Mouse (Mus musculus) midbrain, embryonic 15.5 days (tissue): ENCODE measurements around the gene Kcnk15. TPM values are rescaled to one million over a fixed set of nuclear protein-coding genes. Genes with fewer than 3 reads are reported as not detected.
A peak's percentile ranks its signal among the peaks of the same experiment; 100 is the strongest.

ENCODE experiments used
- ATAC-seq: fragments of 200-750 bp; cut with Nextera tagmentation; replicated peaks from 2 replicates; pipeline ENCODE4 v1.8.0; 2017; ENCODE audit warnings: moderate TSS enrichment
- H3K27ac ChIP-seq: fragments of 300-500 bp; sonication (generic); 2 replicates; pipeline ENCODE4 v1.5.1; 2015; ENCODE audit warnings: mild to moderate bottlenecking, inconsistent platforms
- H3K27me3 ChIP-seq: fragments of 300-500 bp; sonication (generic); replicated peaks from 2 replicates; pipeline ENCODE4 v1.6.1; 2015; ENCODE audit warnings: inconsistent platforms
- H3K36me3 ChIP-seq: fragments of 300-500 bp; sonication (generic); replicated peaks from 2 replicates; pipeline ENCODE4 v1.6.1; 2015; ENCODE audit warnings: inconsistent platforms
- H3K4me1 ChIP-seq: fragments of 300-500 bp; sonication (generic); 2 replicates; pipeline ENCODE4 v1.6.1; 2015; ENCODE audit warnings: inconsistent platforms
- H3K4me2 ChIP-seq: fragments of 300-500 bp; sonication (generic); 2 replicates; pipeline ENCODE4 v1.6.1; 2015; ENCODE audit warnings: inconsistent platforms, mild to moderate bottlenecking, moderate library complexity
- H3K4me3 ChIP-seq: fragments of 300-500 bp; sonication (generic); 2 replicates; pipeline ENCODE4 v1.5.1; 2015; ENCODE audit warnings: mild to moderate bottlenecking, inconsistent platforms
- H3K9ac ChIP-seq: fragments of 300-500 bp; sonication (generic); 2 replicates; pipeline ENCODE4 v1.6.1; 2015; ENCODE audit warnings: mild to moderate bottlenecking, inconsistent platforms
- H3K9me3 ChIP-seq: fragments of 300-500 bp; sonication (generic); 2 replicates; pipeline ENCODE4 v1.6.1; 2016; ENCODE audit warnings: inconsistent platforms
- WGBS: fragments of 180-500 bp; shearing (Covaris S2); methylation state at CpG from one replicate; pipeline ENCODE4 v1.1.7; 2015; ENCODE audit warnings: mixed read lengths; 5-methylcytosine and 5-hydroxymethylcytosine counted together
- polyA plus RNA-seq: library from polyadenylated mRNA; unstranded; fragments of >200 nt; fragmentation: Nextera tagmentation; extraction: Ambion mirVana; gene quantifications from 2 replicates; pipeline ENCODE4 v1.2.1, GENCODE M21; 2015

Gene Kcnk15
- polyA plus RNA-seq, 1 experiment from 2014 or later: 0.22 TPM

DNA sequence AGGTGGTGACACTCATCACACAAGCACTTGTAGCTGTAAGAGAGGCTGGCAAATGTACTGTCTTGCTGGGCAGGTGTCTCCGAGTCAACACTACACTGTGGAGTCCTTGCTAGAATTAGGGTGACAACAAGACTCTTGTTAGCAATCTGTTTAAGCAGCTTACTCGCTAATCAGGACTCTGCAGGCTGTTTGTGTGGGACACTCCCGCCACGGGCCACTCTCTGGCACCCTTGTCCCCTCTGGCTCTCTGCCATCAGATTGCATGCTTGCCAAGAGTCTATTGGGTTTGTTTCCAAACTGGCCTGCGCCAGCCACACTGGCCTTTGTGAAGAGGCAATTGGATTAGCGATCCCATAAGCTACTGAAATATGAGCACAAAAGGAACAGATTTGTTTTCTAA is 13.9 kb upstream of the Kcnk15 start:
- no peak overlapping the region for H3K4me3 ChIP-seq
- no peak overlapping the region for H3K27ac ChIP-seq
- H3K9ac ChIP-seq: no peak overlapping the region
- ATAC-seq: peak; percentile 73
- no peaks in the 10 kb centered on the region for H3K36me3 ChIP-seq
- no peak overlapping the region for H3K4me2 ChIP-seq
- 23% methylated on average over 6 of the region's 6 CpGs for WGBS
- no peaks in the 10 kb centered on the region for H3K4me1 ChIP-seq
- H3K9me3 ChIP-seq: no peaks in the 10 kb centered on the region
- no peaks in the 10 kb centered on the region; the same call in 1 of the 2 replicates for H3K27me3 ChIP-seq

DNA sequence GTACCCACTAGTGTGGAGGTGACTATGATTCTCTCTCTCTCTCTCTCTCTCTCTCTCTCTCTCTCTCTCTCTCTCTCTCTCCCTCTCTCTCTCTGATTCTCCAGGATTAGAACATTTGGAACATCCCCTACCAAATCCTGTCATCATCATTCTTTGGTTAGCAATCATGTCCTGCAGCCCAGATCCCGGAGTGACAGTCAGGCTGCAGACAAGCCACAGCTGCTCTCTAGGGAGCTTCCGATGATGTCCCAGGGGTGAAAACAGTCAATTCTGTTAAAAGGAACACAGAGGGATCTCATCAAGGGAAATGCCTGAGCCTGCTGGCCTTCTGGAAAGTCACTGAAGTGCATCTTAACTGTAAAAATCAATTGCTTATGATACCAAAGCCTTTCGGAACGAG is 11.4 kb upstream of the Kcnk15 start:
- Histone ChIP-seq H3K27me3 (no peaks in the 10 kb centered on the region; the same call in 1 of the 2 replicates), H3K4me3 (no peak overlapping the region), H3K36me3 (no peaks in the 10 kb centered on the region), H3K9me3 (no peaks in the 10 kb centered on the region), H3K4me1 (no peaks in the 10 kb centered on the region), H3K4me2 (no peak overlapping the region), H3K9ac (no peak overlapping the region), H3K27ac (no peak overlapping the region)
- no peak for ATAC-seq
- WGBS: 67% methylated on average over 4 of the region's 4 CpGs

DNA sequence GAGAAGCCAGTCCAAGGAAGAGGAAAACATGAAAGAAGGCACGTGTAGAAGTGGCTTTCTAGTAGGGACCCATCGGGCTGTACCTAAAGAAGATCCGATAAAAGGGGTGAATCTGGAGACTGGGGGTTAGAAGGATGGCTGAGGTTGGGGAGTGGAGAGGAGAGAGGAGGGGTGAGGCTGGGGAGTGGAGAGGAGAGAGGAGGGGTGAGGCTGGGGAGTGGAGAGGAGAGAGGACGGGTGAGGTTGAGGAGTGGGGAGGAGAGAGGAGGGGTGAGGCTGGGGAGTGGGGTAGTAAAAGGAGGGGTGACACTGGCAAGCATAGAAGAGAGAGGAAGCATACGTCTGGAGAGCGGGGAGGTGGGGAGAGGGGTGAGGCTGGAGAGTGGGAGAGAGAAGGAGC is 3.8 kb downstream of the Kcnk15 start:
- Histone ChIP-seq H3K4me2 (no peak overlapping the region), H3K27me3 (peaks cover 59% of the 10 kb centered on the region), H3K36me3 (no peaks in the 10 kb centered on the region), H3K9me3 (no peaks in the 10 kb centered on the region), H3K4me3 (no peak overlapping the region), H3K9ac (no peak overlapping the region), H3K27ac (no peak overlapping the region), H3K4me1 (peaks cover 13% of the 10 kb centered on the region; the same call in 1 of the 2 replicates)
- ATAC-seq: no peak
- WGBS: 71% methylated on average over 6 of the region's 6 CpGs

DNA sequence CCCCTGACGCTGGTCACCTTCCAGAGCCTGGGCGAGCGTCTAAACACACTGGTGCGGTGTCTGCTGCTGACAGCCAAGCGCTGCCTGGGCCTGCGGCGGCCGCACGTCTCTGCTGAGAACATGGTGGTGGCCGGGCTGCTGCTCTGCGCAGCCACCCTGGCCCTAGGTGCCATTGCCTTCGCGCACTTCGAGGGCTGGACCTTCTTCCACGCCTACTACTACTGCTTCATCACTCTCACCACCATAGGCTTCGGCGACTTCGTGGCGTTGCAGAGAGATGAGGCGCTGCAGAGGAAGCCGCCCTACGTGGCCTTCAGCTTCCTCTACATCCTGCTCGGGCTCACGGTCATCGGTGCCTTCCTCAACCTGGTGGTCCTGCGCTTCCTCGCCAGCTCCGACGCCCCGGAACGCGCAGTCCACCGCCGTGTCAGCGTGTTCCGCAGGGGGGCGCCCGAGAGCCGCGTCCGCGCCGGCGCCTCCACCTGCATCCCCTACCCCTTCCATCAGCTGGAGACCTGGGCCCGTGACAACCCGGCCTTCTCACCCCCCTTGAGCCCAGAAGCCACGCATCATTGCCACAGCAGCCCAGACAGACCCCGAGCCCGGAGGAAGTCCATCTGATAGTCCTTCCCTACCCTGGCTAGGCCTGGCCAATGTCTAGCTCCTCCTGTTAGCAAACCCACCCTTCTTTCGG is 5.0 kb downstream of the Kcnk15 start:
- H3K4me2 ChIP-seq: peak overlapping the region; percentile 42
- H3K36me3 ChIP-seq: no peaks in the 10 kb centered on the region
- peak; percentile 81 for ATAC-seq
- peaks cover 13% of the 10 kb centered on the region; the same call in 1 of the 2 replicates for H3K4me1 ChIP-seq
- H3K27me3 ChIP-seq: peaks cover 50% of the 10 kb centered on the region
- WGBS: 16% methylated on average over 50 of the region's 50 CpGs
- H3K9me3 ChIP-seq: no peaks in the 10 kb centered on the region
- no peak overlapping the region for H3K9ac ChIP-seq
- peak overlapping the region; percentile 19 for H3K4me3 ChIP-seq
- no peak overlapping the region for H3K27ac ChIP-seq

DNA sequence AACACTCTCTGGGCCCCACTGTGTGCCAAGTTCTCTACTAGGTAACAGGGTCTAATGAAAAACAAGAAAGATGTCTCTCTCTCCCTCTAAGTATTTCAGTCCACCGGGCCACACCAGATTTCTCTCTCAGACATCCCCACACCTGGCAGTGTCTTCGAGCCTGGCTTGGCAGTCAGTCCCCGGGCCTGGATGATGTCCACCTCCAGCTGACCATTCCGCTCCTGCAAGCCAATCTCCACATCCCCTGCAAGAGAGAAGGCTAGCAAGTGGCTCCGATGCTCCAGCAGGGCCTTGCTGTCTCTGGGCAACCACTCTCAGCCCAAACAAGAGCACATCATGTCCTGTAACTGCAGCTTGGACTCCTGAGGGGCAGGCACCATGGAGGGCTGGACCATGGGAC is 11.9 kb downstream of the Kcnk15 start:
- 91% methylated on average over 5 of the region's 5 CpGs for WGBS
- H3K4me1 ChIP-seq: no peaks in the 10 kb centered on the region
- no peaks in the 10 kb centered on the region for H3K27me3 ChIP-seq
- H3K9me3 ChIP-seq: no peaks in the 10 kb centered on the region
- no peak overlapping the region for H3K27ac ChIP-seq
- H3K36me3 ChIP-seq: no peaks in the 10 kb centered on the region
- H3K9ac ChIP-seq: no peak overlapping the region
- no peak overlapping the region for H3K4me3 ChIP-seq
- ATAC-seq: no peak
- H3K4me2 ChIP-seq: no peak overlapping the region

DNA sequence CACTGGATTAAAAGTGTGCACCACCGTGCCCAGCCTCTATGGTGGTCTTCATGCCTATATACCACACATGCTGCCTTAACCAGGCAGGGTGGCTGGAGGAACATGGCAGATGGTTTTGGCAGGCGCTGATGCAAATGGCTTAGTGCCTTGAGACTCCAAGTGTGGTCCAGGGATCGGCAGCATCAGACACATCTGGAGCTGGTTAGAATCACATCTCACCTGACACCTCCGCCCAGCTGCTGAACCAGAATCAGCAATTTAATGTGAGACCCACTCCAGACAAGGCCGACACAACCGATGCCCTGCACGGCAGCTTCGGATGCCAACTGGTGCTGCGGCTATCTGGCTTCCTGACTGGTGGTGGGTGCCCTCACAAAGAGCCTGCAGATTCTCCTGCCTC is 12.6 kb downstream of the Kcnk15 start:
- H3K4me1 ChIP-seq: no peaks in the 10 kb centered on the region
- no peak for ATAC-seq
- WGBS: 92% methylated on average over 9 of the region's 9 CpGs
- H3K36me3 ChIP-seq: no peaks in the 10 kb centered on the region
- no peak overlapping the region for H3K9ac ChIP-seq
- no peak overlapping the region for H3K27ac ChIP-seq
- H3K9me3 ChIP-seq: no peaks in the 10 kb centered on the region
- no peak overlapping the region for H3K4me3 ChIP-seq
- H3K4me2 ChIP-seq: no peak overlapping the region
- H3K27me3 ChIP-seq: no peaks in the 10 kb centered on the region

DNA sequence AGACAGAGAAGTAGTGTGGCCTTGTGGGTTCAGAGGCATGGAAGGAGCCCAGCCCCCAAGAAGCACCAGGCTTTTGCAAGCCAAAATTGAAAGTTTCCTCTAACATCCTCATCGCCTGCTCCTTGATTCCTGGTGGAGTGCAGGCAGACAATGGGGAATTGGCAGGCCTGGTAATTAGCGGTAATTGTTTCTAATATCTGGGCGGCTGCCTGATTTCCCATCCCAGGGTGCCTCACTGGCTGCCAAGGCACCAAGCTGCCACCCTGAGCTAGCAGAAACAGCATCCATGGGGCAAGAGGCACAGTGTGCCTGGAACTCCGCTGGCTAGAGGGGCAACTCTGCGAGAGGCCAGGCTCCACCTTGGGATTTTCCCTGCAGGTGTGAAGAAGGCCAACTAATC is 16.3 kb downstream of the Kcnk15 start:
- Histone ChIP-seq H3K4me3 (no peak overlapping the region), H3K4me1 (peaks cover 6% of the 10 kb centered on the region), H3K27ac (no peak overlapping the region), H3K9ac (no peak overlapping the region), H3K27me3 (no peaks in the 10 kb centered on the region), H3K9me3 (no peaks in the 10 kb centered on the region), H3K36me3 (no peaks in the 10 kb centered on the region), H3K4me2 (no peak overlapping the region)
- no peak for ATAC-seq
- 66% methylated on average over 5 of the region's 5 CpGs for WGBS

DNA sequence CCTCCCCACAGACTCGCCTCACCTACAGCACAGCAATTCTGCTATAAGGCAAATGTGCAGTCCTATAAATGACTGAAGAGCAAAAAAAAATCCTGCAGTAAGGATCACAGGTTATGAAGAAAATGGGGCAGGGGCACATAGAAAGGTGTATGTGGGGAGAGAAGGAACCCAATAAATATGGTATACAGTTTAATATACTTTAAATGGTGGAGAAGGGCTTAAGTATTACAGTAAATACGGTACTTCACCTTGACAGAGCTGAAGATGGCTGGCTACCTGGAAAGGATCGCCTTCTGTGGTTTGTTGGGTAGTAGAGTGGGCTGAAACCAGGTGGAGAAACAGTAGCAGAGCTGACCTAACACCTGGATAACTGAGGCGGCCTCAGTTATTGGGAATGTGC is 17.8 kb downstream of the Kcnk15 start:
- Histone ChIP-seq H3K4me3 (no peak overlapping the region), H3K27ac (no peak overlapping the region), H3K27me3 (no peaks in the 10 kb centered on the region), H3K9me3 (no peaks in the 10 kb centered on the region), H3K4me2 (no peak overlapping the region), H3K36me3 (no peaks in the 10 kb centered on the region), H3K9ac (no peak overlapping the region), H3K4me1 (peaks cover 21% of the 10 kb centered on the region)
- no peak for ATAC-seq
- WGBS: 92% methylated on average over 4 of the region's 4 CpGs

DNA sequence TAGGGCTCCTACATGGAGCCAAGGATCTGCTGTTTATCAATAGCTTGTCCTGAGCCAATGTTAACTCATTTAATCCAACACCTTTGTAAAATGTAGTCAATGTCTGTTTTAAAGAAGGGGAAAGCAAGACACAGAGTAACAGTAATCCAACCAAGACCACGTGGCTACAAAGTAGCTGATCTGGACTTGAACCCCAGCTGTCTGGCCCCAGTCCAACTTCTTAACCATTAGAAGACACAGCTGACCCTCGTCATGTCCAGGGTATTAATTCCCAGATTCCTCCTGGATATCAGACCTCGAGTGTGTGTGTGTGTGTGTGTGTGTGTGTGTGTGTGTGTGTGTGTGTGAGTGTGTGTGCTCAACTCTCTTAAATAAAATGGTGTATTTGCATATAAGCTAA is 18.5 kb downstream of the Kcnk15 start:
- Histone ChIP-seq H3K9me3 (no peaks in the 10 kb centered on the region), H3K4me3 (no peak overlapping the region), H3K36me3 (no peaks in the 10 kb centered on the region), H3K27ac (no peak overlapping the region), H3K4me1 (peaks cover 27% of the 10 kb centered on the region), H3K4me2 (no peak overlapping the region), H3K9ac (no peak overlapping the region), H3K27me3 (no peaks in the 10 kb centered on the region)
- ATAC-seq: no peak
- WGBS: 56% methylated on average over 3 of the region's 3 CpGs

DNA sequence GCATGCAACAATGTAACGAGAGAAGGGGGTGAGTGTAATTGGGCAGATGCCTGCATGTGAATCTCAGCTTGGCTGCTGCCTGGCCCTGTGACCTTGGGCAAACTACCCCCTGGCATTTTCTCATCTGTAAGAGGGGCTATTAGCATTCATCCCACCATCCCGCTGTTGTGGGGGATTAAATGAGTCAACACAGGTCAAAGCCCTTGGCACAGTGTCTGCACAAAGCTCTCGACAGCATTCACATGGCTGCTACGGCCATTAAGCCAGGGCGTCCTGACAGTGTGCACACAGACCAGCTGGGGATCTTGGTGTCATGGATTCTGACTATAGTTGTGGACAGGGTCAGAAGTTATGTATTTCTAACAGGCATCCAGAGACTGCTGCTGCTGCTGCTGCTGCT is 21.4 kb downstream of the Kcnk15 start:
- Histone ChIP-seq H3K4me3 (no peak overlapping the region), H3K27me3 (no peaks in the 10 kb centered on the region), H3K36me3 (no peaks in the 10 kb centered on the region), H3K9me3 (no peaks in the 10 kb centered on the region), H3K4me2 (no peak overlapping the region), H3K27ac (peak overlapping the region; percentile 42), H3K9ac (no peak overlapping the region), H3K4me1 (peaks cover 30% of the 10 kb centered on the region)
- 10% methylated on average over 5 of the region's 5 CpGs for WGBS
- peak; percentile 61; the same call in 1 of the 2 replicates for ATAC-seq

DNA sequence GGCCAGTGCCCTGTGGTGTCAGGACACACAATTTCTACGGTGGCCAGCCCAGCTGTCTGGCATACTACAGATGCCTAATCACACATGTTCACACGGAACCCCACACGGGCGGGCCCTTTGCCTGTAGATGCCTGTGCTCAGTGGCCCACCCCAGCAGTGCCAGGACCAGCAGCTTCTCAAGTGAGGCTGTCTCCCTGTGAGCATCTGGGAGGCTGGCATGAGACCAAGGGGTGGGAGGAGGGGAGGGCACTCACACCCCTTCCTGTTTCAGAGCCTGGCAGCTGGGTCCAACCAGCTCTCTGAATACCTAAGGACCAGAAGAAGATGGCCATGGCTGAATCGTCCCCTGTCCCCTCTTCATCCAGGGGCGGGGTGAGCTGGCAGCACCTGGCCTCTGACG is 22.0 kb downstream of the Kcnk15 start:
- H3K4me1 ChIP-seq: peaks cover 30% of the 10 kb centered on the region
- peak; percentile 59 for ATAC-seq
- H3K4me2 ChIP-seq: no peak overlapping the region
- no peaks in the 10 kb centered on the region for H3K9me3 ChIP-seq
- WGBS: 51% methylated on average over 7 of the region's 7 CpGs
- no peak overlapping the region for H3K9ac ChIP-seq
- no peaks in the 10 kb centered on the region for H3K27me3 ChIP-seq
- H3K27ac ChIP-seq: peak overlapping the region; percentile 42; the same call in 1 of the 2 replicates
- no peaks in the 10 kb centered on the region for H3K36me3 ChIP-seq
- H3K4me3 ChIP-seq: no peak overlapping the region

DNA sequence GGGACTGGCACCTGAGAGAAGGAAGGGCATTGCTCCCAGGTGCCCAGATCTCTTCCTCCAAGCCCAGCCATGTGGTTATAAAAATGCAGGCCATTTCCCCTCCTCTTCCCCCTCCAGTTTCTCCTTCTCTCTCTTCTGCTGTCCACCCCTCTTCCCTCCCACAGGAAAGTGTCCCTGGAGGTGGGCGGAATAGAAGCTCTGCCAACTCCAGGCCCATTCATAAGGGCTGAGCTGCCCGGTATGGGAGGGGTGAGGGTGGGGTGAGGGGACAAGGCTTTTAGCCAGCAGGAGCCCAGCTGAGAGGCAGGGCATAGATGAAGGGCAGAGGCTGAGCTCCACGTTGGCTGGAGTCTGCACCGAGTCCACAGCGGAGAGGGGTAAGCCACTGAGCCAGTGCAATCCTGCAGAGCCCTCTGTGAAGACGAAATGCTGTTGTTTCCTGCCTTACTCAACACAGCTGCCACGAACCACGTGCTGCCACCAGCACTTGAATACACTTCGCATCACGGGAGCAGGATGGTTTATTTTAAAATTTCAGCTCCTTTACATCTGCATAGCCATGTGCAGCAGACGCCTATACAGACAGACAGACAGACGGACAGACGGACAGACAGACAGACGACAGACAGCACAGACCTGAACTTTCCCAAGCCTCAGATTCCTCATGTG is 23.5 kb downstream of the Kcnk15 start:
- 64% methylated on average over 14 of the region's 14 CpGs for WGBS
- Histone ChIP-seq H3K27me3 (no peaks in the 10 kb centered on the region), H3K9ac (no peak overlapping the region), H3K4me1 (peaks cover 30% of the 10 kb centered on the region), H3K27ac (0 out of 2 replicates have a peak overlapping the region, but pooled peaks have one; percentile 7), H3K4me3 (no peak overlapping the region), H3K4me2 (no peak overlapping the region), H3K36me3 (no peaks in the 10 kb centered on the region), H3K9me3 (no peaks in the 10 kb centered on the region)
- ATAC-seq: no peak

DNA sequence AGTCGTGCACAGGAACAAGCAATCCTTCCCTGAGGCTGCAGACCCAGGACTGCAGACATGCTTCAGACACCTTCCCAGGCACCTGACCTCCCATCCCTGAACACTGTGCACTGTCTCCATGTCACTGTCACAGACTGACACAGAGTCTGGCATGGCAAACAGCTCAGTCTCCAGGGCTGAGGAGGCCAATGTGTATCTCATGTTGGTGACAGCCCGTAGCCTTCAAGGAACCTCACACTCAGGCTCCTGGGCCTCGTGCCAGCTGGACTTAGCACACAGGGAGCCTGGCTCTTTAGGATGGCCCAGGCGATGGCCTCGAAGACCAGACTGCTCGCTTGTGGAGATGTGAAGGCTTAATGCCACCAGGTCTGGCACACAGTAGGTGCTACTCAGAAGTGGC is 27.4 kb downstream of the Kcnk15 start:
- no peaks in the 10 kb centered on the region for H3K9me3 ChIP-seq
- 87% methylated on average over 6 of the region's 6 CpGs for WGBS
- H3K27ac ChIP-seq: no peak overlapping the region
- ATAC-seq: no peak
- H3K4me1 ChIP-seq: peaks cover 13% of the 10 kb centered on the region
- H3K9ac ChIP-seq: no peak overlapping the region
- H3K27me3 ChIP-seq: no peaks in the 10 kb centered on the region
- H3K36me3 ChIP-seq: no peaks in the 10 kb centered on the region
- no peak overlapping the region for H3K4me3 ChIP-seq
- no peak overlapping the region for H3K4me2 ChIP-seq
